Mouse (Mus musculus) thymus, postnatal 36 days (tissue): Measurements from ENCODE around the gene Zfp445.
A peak's percentile ranks its signal among the peaks of the same experiment; 100 is the strongest.

Experiments used
- DNase-seq, 2 experiments: peaks; one replicate each; pipeline ENCODE4 v3.0.0; 2022; ENCODE audit warnings: mixed read lengths in 2 of 2

The Zfp445 gene

DNA sequence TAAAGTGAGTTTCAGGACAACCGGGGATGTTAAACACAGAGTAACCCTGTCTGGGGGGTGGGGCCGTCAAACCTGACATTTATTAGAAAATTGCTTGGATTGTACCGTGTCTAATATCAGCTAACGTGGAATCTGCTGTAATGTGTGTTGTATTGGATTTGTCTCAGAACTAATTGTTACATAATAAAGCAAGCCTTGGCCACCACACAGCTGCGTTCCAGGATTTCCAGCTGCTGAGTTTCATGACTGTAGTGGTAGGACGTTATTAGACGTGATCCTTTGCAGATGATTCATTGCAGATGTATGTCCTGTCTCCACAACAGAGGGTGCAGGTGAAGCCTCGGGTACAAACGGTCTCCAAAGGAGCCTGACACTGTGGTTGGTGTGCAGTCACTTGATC lies 29.7 kb downstream of the Zfp445 start:
- DNase-seq: no peak

- no peak for DNase-seq
Measured at GRCm38 (mm10) chr9:122829826-122830380, 35.9 kb downstream of the Zfp445 start.

DNA sequence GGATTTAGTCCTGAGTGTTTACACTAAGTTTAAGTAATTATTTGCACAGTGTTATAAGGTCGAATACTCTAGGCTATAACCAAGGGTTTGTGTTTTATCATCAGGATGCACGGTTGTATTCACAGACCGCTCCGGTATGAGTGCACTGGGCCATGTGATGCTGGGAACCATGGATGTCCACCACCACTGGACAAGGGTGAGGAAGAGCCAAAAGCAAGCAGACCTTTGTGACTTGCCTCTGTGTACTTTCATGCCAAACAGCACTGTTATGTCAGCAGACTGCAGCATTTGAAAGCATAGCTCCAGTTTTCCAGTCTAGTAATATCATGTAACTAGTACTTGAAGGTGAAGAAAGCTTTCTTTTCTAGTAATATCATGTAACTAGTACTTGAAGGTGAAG lies 39.1 kb downstream of the Zfp445 start:
- DNase-seq: no peak

- DNase-seq: no peak
Measured at GRCm38 (mm10) chr9:122823374-122824017, 42.3 kb downstream of the Zfp445 start.

DNA sequence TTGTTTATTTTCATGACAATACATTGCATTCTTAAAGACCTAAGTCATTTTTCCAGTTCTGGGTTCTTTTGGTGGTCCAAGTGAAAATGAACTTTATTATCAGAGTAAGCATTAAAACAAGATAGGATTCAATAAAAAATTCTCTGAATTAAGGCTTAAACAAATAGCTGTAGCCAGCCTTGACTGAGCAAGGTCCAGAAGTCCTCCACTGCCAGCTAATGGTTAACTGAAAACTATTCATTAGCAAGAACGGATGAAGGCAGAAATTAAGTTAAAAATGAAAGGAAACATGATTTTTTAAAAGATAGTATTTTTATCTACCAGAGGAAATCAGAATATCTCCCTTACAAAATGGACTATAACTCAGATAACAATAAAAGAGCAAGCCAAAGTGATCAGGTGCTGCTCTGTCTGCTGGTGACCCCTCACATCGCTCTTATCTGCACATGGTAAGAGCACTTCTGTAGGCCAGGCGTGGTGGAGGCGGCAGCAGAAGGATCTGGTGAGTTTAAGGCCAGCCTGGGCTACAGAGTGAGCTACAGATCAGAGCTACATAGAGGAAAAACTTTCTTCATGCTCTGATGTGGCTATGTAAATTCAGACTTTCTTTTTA lies 50.5 kb downstream of the Zfp445 start:
- DNase-seq: no peak

GRCm38 (mm10) chr9:122814775-122815174 lies 51.0 kb downstream of the Zfp445 start:
- no peak for DNase-seq

GRCm38 (mm10) chr9:122812386-122812785 lies 53.4 kb downstream of the Zfp445 start:
- DNase-seq: no peak

DNA sequence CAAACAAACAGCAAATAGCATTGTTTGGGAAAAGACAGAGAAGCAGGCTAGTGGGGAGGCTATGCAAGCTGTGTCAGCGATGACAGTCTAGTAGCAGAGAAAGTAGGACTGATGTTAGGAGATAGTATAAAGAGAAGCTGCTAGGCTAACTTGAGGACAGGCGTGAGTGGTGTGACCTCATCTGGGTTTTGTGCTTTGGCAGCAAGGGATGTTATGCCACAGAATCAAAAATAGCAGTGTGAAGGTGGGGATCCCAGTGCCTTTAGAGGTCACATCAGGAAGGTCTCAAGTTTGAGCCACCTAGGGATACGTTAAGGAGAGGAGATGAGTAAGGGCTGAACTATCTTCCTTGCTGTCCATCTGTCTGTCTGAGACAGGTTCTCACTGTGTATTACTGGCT lies 55.6 kb downstream of the Zfp445 start:
- no peak for DNase-seq

DNA sequence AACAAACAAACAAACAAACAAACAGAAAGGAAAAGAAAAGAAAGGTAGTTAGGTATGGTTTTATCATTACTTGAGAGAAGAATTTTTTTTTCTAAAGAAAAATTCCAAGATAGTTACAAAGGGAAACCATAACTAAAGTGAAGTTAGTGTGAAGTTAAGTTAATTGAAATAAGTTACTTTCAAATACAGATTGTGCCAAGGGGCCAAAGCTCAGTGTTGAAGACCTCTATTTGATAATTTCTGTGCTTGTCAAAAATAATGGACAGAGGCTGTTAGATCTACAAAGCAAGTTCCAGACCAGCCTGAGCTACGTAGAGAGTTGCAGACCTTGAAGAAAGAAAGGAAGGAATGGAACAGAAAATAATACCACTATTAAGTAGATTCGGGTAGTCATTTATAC lies 58.6 kb downstream of the Zfp445 start:
- DNase-seq: no peak

GRCm38 (mm10) chr9:122805845-122806341 lies 59.9 kb downstream of the Zfp445 start:
- DNase-seq: no peak

DNA sequence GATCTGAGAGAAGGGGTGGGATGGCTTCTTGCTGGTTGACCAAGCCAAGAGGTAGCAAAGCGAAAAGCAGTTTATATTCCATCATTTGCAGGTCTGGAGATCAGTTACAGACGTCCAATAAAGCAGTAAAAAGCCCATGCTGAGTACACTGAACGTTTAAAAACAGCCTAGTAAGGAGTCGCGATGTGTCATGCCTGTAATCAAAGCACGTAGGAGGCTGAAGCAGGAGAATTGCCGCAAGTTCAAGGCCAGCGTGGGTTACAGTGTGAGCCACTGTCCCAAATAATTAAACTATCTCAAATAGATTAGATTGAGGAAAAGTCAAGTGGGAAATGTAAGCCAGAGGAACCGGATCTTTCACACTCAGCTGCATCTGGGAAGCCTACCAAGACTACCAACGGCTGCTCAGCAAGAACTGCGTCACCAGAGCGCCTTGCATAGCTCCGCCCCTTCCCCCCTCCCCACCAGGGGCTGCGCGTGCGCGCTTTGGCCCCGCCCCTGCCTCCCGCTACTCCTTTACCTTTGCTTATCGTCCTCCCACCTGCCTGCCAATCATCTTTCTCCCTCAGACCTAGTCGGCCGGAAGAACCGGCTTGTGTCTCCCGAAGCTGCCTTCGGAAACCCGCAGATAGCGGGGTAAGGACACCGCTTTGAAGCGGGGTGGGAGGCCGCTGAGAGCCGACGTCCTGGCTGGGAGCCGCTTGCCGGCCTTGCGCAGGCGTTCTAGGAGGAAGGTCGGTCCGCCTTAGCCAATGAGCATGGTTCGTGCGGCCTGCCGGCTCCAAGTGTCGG lies 60.6 kb downstream of the Zfp445 start, which contains the start of gene Tcaim:
TSS of gene Tcaim (plus strand) at position 487 of the 792 bp plus-strand sequence.
- DNase-seq: peak; percentile 93 to 94
